9 mouse cellular contexts compared by ENCODE assay signal in the genomic region with DNA sequence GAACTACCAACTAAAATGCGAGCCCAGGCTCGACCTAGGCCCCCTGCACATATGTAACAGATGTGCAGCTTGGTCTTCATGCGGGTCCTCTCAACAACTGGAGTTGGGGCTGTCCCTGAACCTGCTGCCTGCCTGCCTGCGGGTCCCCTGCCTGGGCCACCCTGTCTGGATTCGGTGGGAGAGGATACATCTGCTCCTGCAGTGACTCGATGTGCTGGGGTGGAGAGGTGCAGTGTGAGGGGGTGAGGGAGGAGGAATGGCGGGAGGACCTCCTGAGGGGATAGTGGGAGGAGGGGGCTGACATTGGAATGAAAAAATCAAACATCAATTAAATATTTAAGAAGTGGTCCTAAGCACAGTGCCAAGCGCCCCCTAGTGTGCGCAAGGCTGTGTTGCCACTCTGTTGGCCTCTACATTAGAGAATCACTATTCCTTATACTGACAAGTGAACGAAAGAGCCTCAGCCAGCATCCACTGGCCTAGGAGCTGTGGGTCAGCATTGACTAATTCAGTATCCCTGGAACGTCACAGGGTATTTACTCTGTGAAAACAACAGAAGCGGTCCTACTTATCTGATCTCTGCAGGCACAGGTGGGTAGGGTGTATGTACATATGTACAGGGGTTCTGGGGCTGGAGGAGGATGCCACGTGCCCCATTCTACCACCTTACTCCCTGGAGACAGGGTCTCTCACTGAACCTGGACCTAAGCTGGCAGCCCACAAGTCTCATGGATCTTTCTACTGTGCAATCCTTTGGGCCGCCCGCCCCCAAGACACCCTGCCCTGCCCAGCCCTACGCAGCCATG. TPM values are rescaled to one million over a fixed set of nuclear protein-coding genes. Genes with fewer than 3 reads are reported as not detected.
DNase-seq lines count a peak whose midpoint lies in the region; ATAC-seq and TF ChIP-seq lines count a peak whose summit lies in the region.
"Had no signal": no experiment of that assay in that cellular context is flagged by ENCODE, and none has a peak within 500 bp of the region (broad histone marks: within the 10 kb centered on the region; RNA-seq: fewer than 3 reads in every experiment).

No protein-coding gene starts in this region.

- no peaks in the 10 kb centered on the region for H3K9me3 ChIP-seq in liver, embryonic 12.5 days (replicated peaks)
- H3K9me3 ChIP-seq in intestine, embryonic 14.5 days (ENCODE audit: control insufficient read depth, low read length) = no peaks in the 10 kb centered on the region
- H3K9me3 ChIP-seq: heart, embryonic 13.5 days had no signal

- 79% methylated on average over 16 of the region's 16 CpGs for WGBS in liver, adult 2 months
- WGBS in liver, embryonic 12.5 days (ENCODE audit: insufficient replicate concordance) = 63% methylated on average over 16 of the region's 16 CpGs
- WGBS in intestine, embryonic 14.5 days = 61% methylated on average over 16 of the region's 16 CpGs

- no peaks in the 10 kb centered on the region for H3K79me2 ChIP-seq in liver, adult 2 months (ENCODE audit: control insufficient read depth, insufficient read depth, low read length)

- no peak for ATAC-seq in liver, embryonic 12.5 days
- ATAC-seq in intestine, embryonic 14.5 days (replicated peaks; ENCODE audit: low FRiP score, low TSS enrichment, low read depth) = no peak

- no peaks in the 10 kb centered on the region for H3K27me3 ChIP-seq in liver, adult 2 months (ENCODE audit: control insufficient read depth, insufficient read depth, low read length)
- no peaks in the 10 kb centered on the region for H3K27me3 ChIP-seq in liver, embryonic 12.5 days (replicated peaks)
- no peaks in the 10 kb centered on the region for H3K27me3 ChIP-seq in intestine, embryonic 14.5 days (replicated peaks; ENCODE audit: control insufficient read depth, insufficient read depth, low read length)
- H3K27me3 ChIP-seq: heart, embryonic 13.5 days had no signal

- no peaks in the 10 kb centered on the region for H3K4me1 ChIP-seq in liver, adult 2 months (ENCODE audit: control insufficient read depth, insufficient read depth, low read length)
- H3K4me1 ChIP-seq in liver, embryonic 12.5 days = peaks cover 24% of the 10 kb centered on the region
- H3K4me1 ChIP-seq in cortical plate, adult 2 months (ENCODE audit: control insufficient read depth, insufficient read depth, low read length) = peaks cover 3% of the 10 kb centered on the region; the same call in 1 of the 2 replicates
- no peaks in the 10 kb centered on the region for H3K4me1 ChIP-seq in intestine, embryonic 14.5 days (replicated peaks; ENCODE audit: control insufficient read depth, insufficient read depth, low read length)
- H3K4me1 ChIP-seq: heart, embryonic 13.5 days had no signal

- H3K27ac ChIP-seq in liver, adult 2 months (replicated peaks; ENCODE audit: insufficient read depth, low read depth, low read length) = no peak overlapping the region
- H3K27ac ChIP-seq in liver, embryonic 12.5 days = no peak overlapping the region
- no peak overlapping the region for H3K27ac ChIP-seq in cortical plate, adult 2 months (ENCODE audit: insufficient read depth, low read length)
- no peak overlapping the region for H3K27ac ChIP-seq in intestine, embryonic 14.5 days (ENCODE audit: low read depth)
- H3K27ac ChIP-seq: heart, embryonic 13.5 days had no signal

- H3K9ac ChIP-seq in liver, adult 2 months (ENCODE audit: low read depth, low read length) = no peak overlapping the region
- no peak overlapping the region for H3K9ac ChIP-seq in liver, embryonic 12.5 days
- no peak overlapping the region for H3K9ac ChIP-seq in intestine, embryonic 14.5 days (ENCODE audit: low read length)
- H3K9ac ChIP-seq: heart, embryonic 13.5 days had no signal

- DNase-seq in adrenal gland, adult 18-20 months (ENCODE audit: low spot score in 2 of 2) = peak; percentile 29 to 46
- DNase-seq in adrenal gland, adult 2 months = no peak
- no peak for DNase-seq in liver, adult 2 months (ENCODE audit: extremely low read depth, low read depth, low spot score)
- DNase-seq in intestine, embryonic 14.5 days (ENCODE audit: low spot score) = peak; percentile 75
- peak; percentile 53 for DNase-seq in mesoderm, embryonic 11.5 days (ENCODE audit: low read depth, low spot score)
- DNase-seq in gastrocnemius, adult 18-20 months (ENCODE audit: low spot score) = no peak

- no peak overlapping the region for H3K4me3 ChIP-seq in liver, adult 2 months (ENCODE audit: insufficient read depth, low read depth, low read length)
- no peak overlapping the region for H3K4me3 ChIP-seq in liver, embryonic 12.5 days
- no peak overlapping the region for H3K4me3 ChIP-seq in cortical plate, adult 2 months (ENCODE audit: insufficient read depth, low read length)
- H3K4me3 ChIP-seq in intestine, embryonic 14.5 days (ENCODE audit: low read depth, low read length) = no peak overlapping the region
- H3K4me3 ChIP-seq: heart, embryonic 13.5 days had no signal

- peaks cover 2% of the 10 kb centered on the region; the same call in 1 of the 2 replicates for H3K36me3 ChIP-seq in liver, adult 2 months (ENCODE audit: control insufficient read depth, insufficient read depth, low read length)
- H3K36me3 ChIP-seq in liver, embryonic 12.5 days = peaks cover 20% of the 10 kb centered on the region
- H3K36me3 ChIP-seq in intestine, embryonic 14.5 days (ENCODE audit: control insufficient read depth, insufficient read depth, low read length) = peaks cover 39% of the 10 kb centered on the region

- peak; percentile 83 for TF ChIP-seq CTCF in liver, adult 2 months (IDR thresholded peaks at IDR 0.05; ENCODE audit: low read depth, low read length)
- TF ChIP-seq CTCF in cortical plate, adult 2 months (IDR thresholded peaks at IDR 0.05; ENCODE audit: extremely low read depth, insufficient read depth, low read length) = peak; percentile 75

- no peak overlapping the region for H3K4me2 ChIP-seq in liver, embryonic 12.5 days
- H3K4me2 ChIP-seq in intestine, embryonic 14.5 days (ENCODE audit: low read length) = no peak overlapping the region
- H3K4me2 ChIP-seq: heart, embryonic 13.5 days had no signal

- no peak for TF ChIP-seq POLR2A in liver, adult 2 months (IDR thresholded peaks at IDR 0.05; ENCODE audit: extremely low read depth, insufficient read depth, low read length)
- TF ChIP-seq POLR2A in cortical plate, adult 2 months (IDR thresholded peaks at IDR 0.05; ENCODE audit: extremely low read depth, insufficient read depth, low read length) = no peak

RNA-seq across cellular contexts. Expression of gene Iqce, which starts 17.6 kb away (rescaled TPM):
- 10 to 100 TPM; 11.4 to 14.3 TPM for total RNA-seq in adrenal gland, adult 18-20 months (2021)
- total RNA-seq in adrenal gland, adult 2 months (2021) = 10 to 100 TPM; 13.5 to 23.5 TPM
- 19.3 and 19.6 TPM in 2 replicates for polyA plus RNA-seq in adrenal gland, adult 2 months (2012; rRNA removed)
- total RNA-seq in liver, adult 2 months (2014; rRNA removed) = 2.3 and 2.4 TPM in 2 replicates
- 3.8 and 5.5 TPM in 2 replicates for polyA plus RNA-seq in liver, adult 2 months (2012; rRNA removed)
- polyA plus RNA-seq in liver, embryonic 12.5 days (2016; fragmentation: Nextera tagmentation; extraction: Ambion mirVana) = 7.0 and 7.9 TPM in 2 replicates
- 57.9 and 60.6 TPM in 2 replicates for polyA plus RNA-seq in cortical plate, adult 2 months (2012; rRNA removed)
- polyA plus RNA-seq in intestine, embryonic 14.5 days (2014; fragmentation: Nextera tagmentation; extraction: Ambion mirVana) = 23.6 and 24.1 TPM in 2 replicates
- total RNA-seq in gastrocnemius, adult 18-20 months (2021) = 1 to 10 TPM; 1.6 to 2.2 TPM

RNA-seq across cellular contexts. Expression of gene Brat1, which starts 20.3 kb away (rescaled TPM):
- total RNA-seq in adrenal gland, adult 18-20 months (2021) = 10 to 100 TPM; 12.7 to 14.9 TPM
- total RNA-seq in adrenal gland, adult 2 months (2021) = 10 to 100 TPM; 16.9 to 18.8 TPM
- 42.9 and 46.4 TPM in 2 replicates for polyA plus RNA-seq in adrenal gland, adult 2 months (2012; rRNA removed)
- 5.5 and 6.1 TPM in 2 replicates for total RNA-seq in liver, adult 2 months (2014; rRNA removed)
- polyA plus RNA-seq in liver, adult 2 months (2012; rRNA removed) = 13.3 and 14.4 TPM in 2 replicates
- 10.6 and 12.2 TPM in 2 replicates for polyA plus RNA-seq in liver, embryonic 12.5 days (2016; fragmentation: Nextera tagmentation; extraction: Ambion mirVana)
- polyA plus RNA-seq in cortical plate, adult 2 months (2012; rRNA removed) = 25.2 and 25.5 TPM in 2 replicates
- polyA plus RNA-seq in intestine, embryonic 14.5 days (2014; fragmentation: Nextera tagmentation; extraction: Ambion mirVana) = 15.9 and 16.5 TPM in 2 replicates
- 1 to 10 TPM; 4.5 to 5.3 TPM for total RNA-seq in gastrocnemius, adult 18-20 months (2021)

RNA-seq across cellular contexts. Expression of gene Ttyh3, which starts 35.7 kb away (rescaled TPM):
- total RNA-seq in adrenal gland, adult 18-20 months (2021) = 10 to 100 TPM; 26.5 to 70.6 TPM
- 10 to 100 TPM; 48.6 to 95.9 TPM for total RNA-seq in adrenal gland, adult 2 months (2021)
- polyA plus RNA-seq in adrenal gland, adult 2 months (2012; rRNA removed) = 185 and 217 TPM in 2 replicates
- 1.9 and 2.7 TPM in 2 replicates for total RNA-seq in liver, adult 2 months (2014; rRNA removed)
- 7.1 and 8.6 TPM in 2 replicates for polyA plus RNA-seq in liver, adult 2 months (2012; rRNA removed)
- 13.0 and 15.6 TPM in 2 replicates for polyA plus RNA-seq in liver, embryonic 12.5 days (2016; fragmentation: Nextera tagmentation; extraction: Ambion mirVana)
- 114 and 119 TPM in 2 replicates for polyA plus RNA-seq in cortical plate, adult 2 months (2012; rRNA removed)
- 39.5 and 44.8 TPM in 2 replicates for polyA plus RNA-seq in intestine, embryonic 14.5 days (2014; fragmentation: Nextera tagmentation; extraction: Ambion mirVana)
- 1 to 10 TPM; 4.1 to 5.4 TPM for total RNA-seq in gastrocnemius, adult 18-20 months (2021)

RNA-seq across cellular contexts. Expression of gene Amz1, which starts 39.4 kb away (rescaled TPM):
- 1 to 10 TPM in 1 of 2 experiments, under 1 TPM in 1; 0.17 to 1.5 TPM for total RNA-seq in adrenal gland, adult 18-20 months (2021)
- total RNA-seq in adrenal gland, adult 2 months (2021) = 1 to 10 TPM in 1 of 2 experiments, under 1 TPM in 1; 0.52 to 1.1 TPM
- polyA plus RNA-seq in adrenal gland, adult 2 months (2012; rRNA removed) = 1.5 and 1.6 TPM in 2 replicates
- 0.46 and 0.54 TPM in 2 replicates for total RNA-seq in liver, adult 2 months (2014; rRNA removed)
- polyA plus RNA-seq in liver, adult 2 months (2012; rRNA removed) = 0.15 and 0.93 TPM in 2 replicates
- 0.99 and 1.2 TPM in 2 replicates for polyA plus RNA-seq in liver, embryonic 12.5 days (2016; fragmentation: Nextera tagmentation; extraction: Ambion mirVana)
- 8.3 and 9.3 TPM in 2 replicates for polyA plus RNA-seq in cortical plate, adult 2 months (2012; rRNA removed)
- 1.2 and 1.3 TPM in 2 replicates for polyA plus RNA-seq in intestine, embryonic 14.5 days (2014; fragmentation: Nextera tagmentation; extraction: Ambion mirVana)
- total RNA-seq in gastrocnemius, adult 18-20 months (2021) = under 1 TPM in 1 of 2 experiments, not detected in 1; 0.36 TPM

Comparison
In these comparisons a context has a peak if more than half of its experiments do, and no peak if none do; other contexts are left out.
1. DNase-seq: peak in adrenal gland, adult 18-20 months (2 of 2), intestine, embryonic 14.5 days (single experiment) and mesoderm, embryonic 11.5 days (single experiment); none in adrenal gland, adult 2 months (single experiment), liver, adult 2 months (single experiment) and gastrocnemius, adult 18-20 months (single experiment).